Mouse (Mus musculus) left cerebral cortex, adult 2 months (tissue): Measurements from ENCODE around the gene R3hdml. TPM values are rescaled to one million over a fixed set of nuclear protein-coding genes. Genes with fewer than 3 reads are reported as not detected.

Source experiments
- DNase-seq, 2 experiments: peaks; one replicate each; pipeline ENCODE4 v3.0.0; 2021 to 2022; ENCODE audit warnings: low spot score in 2 of 2, mixed read lengths in 1 of 2; ENCODE audit errors: extremely low spot score in 1 of 2
- H3K27ac ChIP-seq: fragments of 200-600 bp; 2 replicates; pipeline ENCODE4 v1.8.1; 2022
- H3K4me3 ChIP-seq: fragments of 200-600 bp; 2 replicates; pipeline ENCODE4 v1.8.1; 2022
- CTCF ChIP-seq: fragments of 200-600 bp; IDR thresholded peaks from 2 replicates; pipeline ENCODE4 v1.8.1; 2022; ENCODE audit warnings: antibody characterized with exemption, mild to moderate bottlenecking, moderate library complexity
- intact Hi-C: fragments of 180-260 bp; cut with DNase I; formaldehyde crosslinking; loops from one replicate; pipeline ENCODE4 v1.15.1; 2025
- total RNA-seq, 2 experiments: library from RNA; stranded (reverse); gene quantifications; 2 replicates each; pipeline ENCODE4 v1.2.3; 2021

R3hdml gene
- total RNA-seq, 2 experiments from 2014 or later = not detected

- H3K4me3 ChIP-seq = no peak overlapping the region
- no peak overlapping the region for H3K27ac ChIP-seq
- TF ChIP-seq CTCF = no peak
- no peak for DNase-seq
- intact Hi-C loops = no loop called here
Observed at GRCm38 (mm10) chr2:163462386-163462785, 29.7 kb upstream of the R3hdml start.

GRCm38 (mm10) chr2:163462801-163463200, 29.3 kb upstream of the R3hdml start:
- Histone ChIP-seq H3K4me3 (no peak overlapping the region), H3K27ac (no peak overlapping the region)
- intact Hi-C loops = no loop called here
- no peak for TF ChIP-seq CTCF
- no peak for DNase-seq

GRCm38 (mm10) chr2:163463251-163463769, 28.8 kb upstream of the R3hdml start:
- no peak overlapping the region for H3K27ac ChIP-seq
- TF ChIP-seq CTCF = no peak
- H3K4me3 ChIP-seq = no peak overlapping the region
- DNase-seq = no peak
- intact Hi-C loops = no loop called here

- intact Hi-C loops = no loop called here
- no peak for TF ChIP-seq CTCF
- no peak for DNase-seq
- Histone ChIP-seq H3K27ac (no peak overlapping the region), H3K4me3 (no peak overlapping the region)
Observed at GRCm38 (mm10) chr2:163463998-163464397, 28.1 kb upstream of the R3hdml start.

GRCm38 (mm10) chr2:163464562-163464961, 27.6 kb upstream of the R3hdml start:
- TF ChIP-seq CTCF = no peak
- intact Hi-C loops = no loop called here
- DNase-seq = no peak

GRCm38 (mm10) chr2:163466771-163467170, 25.3 kb upstream of the R3hdml start:
- Histone ChIP-seq H3K4me3 (no peak overlapping the region), H3K27ac (no peak overlapping the region)
- TF ChIP-seq CTCF = no peak
- DNase-seq = no peak
- intact Hi-C loops = no loop called here

More at GRCm38 (mm10) chr2:163464562-163464961, 27.6 kb upstream of the R3hdml start:
- H3K4me3 ChIP-seq = no peak overlapping the region
- H3K27ac ChIP-seq = no peak overlapping the region

- no peak for DNase-seq
- Histone ChIP-seq H3K27ac (no peak overlapping the region), H3K4me3 (no peak overlapping the region)
- no peak for TF ChIP-seq CTCF
- intact Hi-C loops = no loop called here
Observed at GRCm38 (mm10) chr2:163467585-163467984, 24.5 kb upstream of the R3hdml start.

GRCm38 (mm10) chr2:163468866-163469265, 23.3 kb upstream of the R3hdml start:
- DNase-seq = no peak
- intact Hi-C loops = no loop called here
- Histone ChIP-seq H3K4me3 (no peak overlapping the region), H3K27ac (no peak overlapping the region)
- TF ChIP-seq CTCF = no peak

- no peak for TF ChIP-seq CTCF
- Histone ChIP-seq H3K27ac (no peak overlapping the region), H3K4me3 (no peak overlapping the region)
- intact Hi-C loops = no loop called here
- no peak for DNase-seq
Observed at GRCm38 (mm10) chr2:163469711-163470110, 22.4 kb upstream of the R3hdml start.

GRCm38 (mm10) chr2:163471136-163471535, 21.0 kb upstream of the R3hdml start:
- no peak overlapping the region for H3K27ac ChIP-seq
- intact Hi-C loops = no loop called here
- no peak for TF ChIP-seq CTCF
- H3K4me3 ChIP-seq = peak overlapping the region; percentile 84
- no peak for DNase-seq

GRCm38 (mm10) chr2:163471710-163472465, 20.2 kb upstream of the R3hdml start:
- Histone ChIP-seq H3K4me3 (peak overlapping the region; percentile 84), H3K27ac (peak overlapping the region; percentile 85)
- no peak for DNase-seq
- no peak for TF ChIP-seq CTCF
- intact Hi-C loops = loop anchor here (1.0 kb wide), 1 partner anchor 53 kb away; no protein-coding TSS in a partner anchor

GRCm38 (mm10) chr2:163472466-163472851, 19.7 kb upstream of the R3hdml start, which contains the start of gene Fitm2:
Gene Fitm2 (minus strand): TSS chr2:163472629.
- peak within 1 kb of the TSS; percentile 84 for H3K4me3 ChIP-seq
- H3K27ac ChIP-seq = peak within 1 kb of the TSS; percentile 85
- intact Hi-C loops = loop anchor here (1.0 kb wide), 1 partner anchor 53 kb away; no protein-coding TSS in a partner anchor
- peak; percentile 99 for TF ChIP-seq CTCF
- peak; percentile 96 to 99 for DNase-seq
